Mouse (Mus musculus) mesoderm, embryonic 11.5 days (tissue): ENCODE data around the gene Adamts15.

Source experiments
- DNase-seq: peaks from one replicate; pipeline ENCODE4 v3.0.0-alpha.2; 2012; ENCODE audit warnings: low read depth, low spot score

The Adamts15 gene

DNA sequence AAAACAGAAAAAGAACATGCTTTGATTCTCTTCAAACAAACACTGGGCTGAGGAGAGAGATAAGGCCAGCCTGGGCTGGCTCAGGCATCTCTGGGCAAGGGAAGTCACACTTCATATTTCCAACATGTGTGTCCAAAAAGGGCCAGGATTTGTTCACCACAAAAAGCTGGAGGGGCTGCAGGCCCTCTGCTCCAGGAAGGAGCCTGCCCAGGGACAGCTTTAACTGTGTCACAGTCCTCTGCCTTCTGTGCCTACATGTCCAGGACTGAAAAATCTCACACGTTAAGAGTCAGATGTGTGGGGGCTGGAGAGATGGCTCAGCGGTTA is 42.3 kb downstream of the Adamts15 start:
- no peak for DNase-seq

DNA sequence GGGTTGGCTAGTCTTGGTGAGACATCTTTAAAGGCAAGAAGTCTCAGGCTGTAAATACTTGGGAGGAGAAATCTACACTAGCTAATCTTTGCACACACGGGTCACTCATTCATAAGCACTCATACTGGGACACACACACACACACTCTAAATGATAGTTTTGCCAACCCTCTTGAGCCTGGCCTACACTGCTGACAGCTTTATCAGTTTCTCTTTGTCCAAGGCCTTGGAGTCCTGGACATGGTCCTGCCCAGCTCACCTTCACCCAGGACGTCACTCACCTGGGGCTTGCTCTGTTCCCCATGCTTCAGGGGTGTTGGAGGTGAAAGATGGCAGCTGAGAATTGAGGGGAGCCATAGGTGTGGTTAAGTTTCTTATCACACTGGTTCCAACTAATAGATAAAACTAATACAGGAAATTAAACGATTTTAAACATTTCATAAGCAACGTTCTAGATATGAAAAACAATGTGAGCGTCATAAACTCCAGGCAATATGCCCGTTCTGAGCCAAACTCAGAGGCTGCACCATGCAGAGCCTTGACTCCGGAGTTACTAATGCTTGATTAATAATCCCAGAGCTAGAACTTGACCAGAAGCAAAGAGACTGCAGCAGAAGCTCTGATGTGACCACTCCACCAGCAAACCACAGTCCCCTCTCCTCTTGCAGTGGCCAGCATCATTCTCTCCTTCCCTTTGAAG is 42.9 kb downstream of the Adamts15 start:
- DNase-seq = no peak

DNA sequence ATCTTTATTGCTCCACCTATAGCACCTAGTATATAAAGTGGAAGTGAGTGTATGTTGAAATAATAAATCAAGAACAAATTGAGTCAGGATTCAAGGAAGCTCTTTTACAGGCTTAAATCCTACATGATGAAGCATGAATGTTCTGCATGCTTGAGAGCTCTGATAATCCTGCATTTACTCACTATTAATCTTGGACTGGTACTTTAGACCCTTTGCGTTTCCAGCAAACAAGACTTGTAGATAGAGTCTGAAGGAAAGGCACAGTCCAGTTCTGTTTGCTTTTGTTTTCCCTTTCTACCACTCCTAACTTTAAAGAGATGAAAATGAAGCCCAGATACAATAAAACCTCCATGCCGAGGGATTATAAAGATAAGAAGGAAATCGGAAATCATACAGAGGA is 45.7 kb downstream of the Adamts15 start:
- DNase-seq = no peak

DNA sequence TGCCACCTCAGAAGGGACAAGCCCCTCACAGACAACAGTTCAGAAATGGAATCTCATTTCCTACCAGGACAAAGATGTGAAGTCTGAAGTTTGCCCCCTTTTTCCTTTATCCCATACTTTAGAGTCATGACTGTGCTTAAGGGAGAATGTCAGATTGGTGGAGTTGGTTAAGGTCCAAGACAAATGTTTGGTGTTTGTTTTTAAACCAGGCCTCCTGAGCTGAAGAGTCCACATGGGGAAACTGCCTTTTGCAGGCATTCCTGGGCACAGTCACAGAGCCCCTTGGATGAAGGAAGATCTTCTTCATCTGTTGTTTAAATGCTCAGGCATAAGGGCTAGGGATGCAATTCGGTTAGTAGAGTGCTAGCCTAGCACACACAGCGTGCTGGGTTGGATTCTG is 66.4 kb downstream of the Adamts15 start:
- DNase-seq = no peak

DNA sequence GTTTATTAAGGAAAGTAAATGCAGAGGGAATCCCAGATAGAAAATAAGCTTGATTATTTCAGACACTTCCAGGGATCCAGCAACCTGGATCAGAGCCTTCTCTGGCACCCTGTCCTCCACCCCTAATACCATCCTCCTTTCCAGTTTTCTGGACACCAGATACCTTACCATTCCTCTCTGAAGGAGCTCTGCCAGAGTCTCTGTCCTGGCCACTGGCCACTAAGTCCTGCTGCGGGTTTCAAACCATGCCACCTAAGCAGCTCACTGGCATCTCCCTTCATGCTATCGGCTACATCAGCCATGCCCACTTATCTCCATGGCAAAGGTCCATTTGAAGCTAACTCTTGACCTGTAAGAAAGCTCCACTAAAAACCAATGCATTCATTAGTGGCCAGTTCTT is 70.4 kb downstream of the Adamts15 start:
- DNase-seq = no peak

DNA sequence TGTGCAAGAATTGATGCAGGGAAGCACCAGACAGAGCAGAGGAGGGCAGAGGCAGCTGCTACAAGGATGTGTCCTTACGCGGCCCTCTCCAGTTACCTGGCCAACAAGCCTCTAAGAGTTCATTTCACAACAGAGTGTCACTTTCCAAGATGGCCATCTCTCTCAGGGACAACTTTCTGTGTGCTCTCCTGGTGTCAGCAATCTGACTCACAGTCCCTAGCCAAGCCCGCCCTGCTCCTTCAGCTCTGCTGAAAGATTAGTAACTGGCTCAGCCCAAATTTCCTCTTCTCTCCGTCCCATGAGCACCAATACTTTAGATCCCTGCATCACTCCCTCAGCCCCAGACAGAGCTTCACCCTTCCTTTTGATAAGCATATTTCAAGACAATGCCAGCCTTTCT is 72.3 kb downstream of the Adamts15 start:
- DNase-seq = no peak

DNA sequence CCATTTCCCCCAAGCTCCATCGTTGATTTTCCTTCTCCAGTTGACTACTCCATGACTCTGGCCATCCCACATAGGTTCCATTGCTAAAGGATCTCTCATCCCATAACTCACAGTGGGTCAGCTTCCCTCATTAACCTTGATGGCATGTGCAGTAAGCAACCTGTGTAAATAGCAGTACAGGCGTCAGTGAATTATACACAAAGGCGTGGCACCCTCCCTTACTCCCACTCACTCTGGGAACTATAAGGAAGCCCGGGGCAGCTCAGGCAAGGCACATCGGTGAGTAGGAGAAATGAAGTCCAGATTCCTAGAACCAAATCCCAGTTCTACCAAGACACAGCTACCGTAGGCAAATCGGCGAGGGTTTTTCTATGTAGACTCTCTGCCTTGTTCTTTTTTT is 72.8 kb downstream of the Adamts15 start:
- DNase-seq = no peak
